Mouse (Mus musculus): ENCODE results near the gene Slfn1.
"Not testable (repeated sequence)": the region's sequence is repeated elsewhere in the genome, so short reads cannot be mapped to it uniquely, and the experiment has no call there.

The Slfn1 gene

GRCm38 (mm10) chr11:83116597-83117227 is at the start of gene Slfn1:
Slfn1 (plus strand) TSS chr11:83116849.
- peak; percentile 76 for DNase-seq (ENCODE audit: low read depth, low spot score)

- DNase-seq (ENCODE audit: low read depth, low spot score): peak; percentile 35
These were observed 48.5 kb upstream of the Slfn1 start for GRCm38 (mm10) chr11:83067982-83068694.

- no peak for DNase-seq (ENCODE audit: low read depth, low spot score)
These were observed 46.2 kb upstream of the Slfn1 start for GRCm38 (mm10) chr11:83070321-83070970.

GRCm38 (mm10) chr11:83077714-83078422 is 38.8 kb upstream of the Slfn1 start:
- peak; percentile 91 for DNase-seq (ENCODE audit: low read depth, low spot score)

GRCm38 (mm10) chr11:83078423-83079140 is 38.1 kb upstream of the Slfn1 start:
- peak; percentile 57 for DNase-seq (ENCODE audit: low read depth, low spot score)

- peak; percentile 92 for DNase-seq (ENCODE audit: low read depth, low spot score)
These were observed 37.0 kb upstream of the Slfn1 start for GRCm38 (mm10) chr11:83079487-83080199.

GRCm38 (mm10) chr11:83082741-83083473 is 33.7 kb upstream of the Slfn1 start:
- no peak for DNase-seq (ENCODE audit: low read depth, low spot score)

- peak; percentile 1 for DNase-seq (ENCODE audit: low read depth, low spot score)
These were observed 32.5 kb upstream of the Slfn1 start for GRCm38 (mm10) chr11:83084161-83084560.

GRCm38 (mm10) chr11:83084761-83085160 is 31.9 kb upstream of the Slfn1 start:
- peak; percentile 0 for DNase-seq (ENCODE audit: low read depth, low spot score)

GRCm38 (mm10) chr11:83115138-83115537 is 1.5 kb upstream of the Slfn1 start:
- peak; percentile 80 for DNase-seq (ENCODE audit: low read depth, low spot score)

- peak; percentile 73 for DNase-seq (ENCODE audit: low read depth, low spot score)
These were observed 1.4 kb downstream of the Slfn1 start for GRCm38 (mm10) chr11:83118056-83118455.

GRCm38 (mm10) chr11:83121131-83121685 is 4.6 kb downstream of the Slfn1 start:
- DNase-seq (ENCODE audit: low read depth, low spot score): no peak

GRCm38 (mm10) chr11:83123198-83123597 is 6.5 kb downstream of the Slfn1 start:
- no peak for DNase-seq (ENCODE audit: low read depth, low spot score)

- no peak for DNase-seq (ENCODE audit: low read depth, low spot score)
These were observed 8.3 kb downstream of the Slfn1 start for GRCm38 (mm10) chr11:83124906-83125305.

- DNase-seq (ENCODE audit: low read depth, low spot score): not testable (repeated sequence)
These were observed 9.0 kb downstream of the Slfn1 start for GRCm38 (mm10) chr11:83125633-83126032.

- not testable (repeated sequence) for DNase-seq (ENCODE audit: low read depth, low spot score)
These were observed 20.6 kb downstream of the Slfn1 start for GRCm38 (mm10) chr11:83137253-83137652.

- DNase-seq (ENCODE audit: low read depth, low spot score): not testable (repeated sequence)
These were observed 32.3 kb downstream of the Slfn1 start for GRCm38 (mm10) chr11:83148939-83149338.
